Comparison of ENCODE assay signal across 14 mouse cellular contexts in the genomic region with DNA sequence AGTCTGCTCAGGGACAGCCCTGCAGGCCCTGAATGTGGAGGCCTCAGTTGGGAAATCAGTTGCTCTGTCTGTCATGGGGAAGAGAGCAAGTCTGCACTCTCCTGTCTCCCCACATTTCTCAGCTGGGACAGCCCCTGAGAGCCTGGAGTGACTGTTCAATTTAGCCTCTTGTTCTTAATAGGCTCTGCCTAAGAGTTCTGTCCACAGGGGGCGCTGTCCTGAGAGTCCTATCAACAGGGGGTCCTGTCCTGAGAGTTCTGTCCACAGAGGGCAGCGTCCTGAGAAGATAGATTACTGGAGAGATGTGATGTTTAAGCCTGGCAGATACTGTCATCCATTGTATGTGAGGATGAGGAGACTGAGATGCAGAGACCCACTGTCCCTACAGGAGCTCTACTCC. TPM values are rescaled to one million over a fixed set of nuclear protein-coding genes. Genes with fewer than 3 reads are reported as not detected.
DNase-seq lines count a peak whose midpoint lies in the region; ATAC-seq and TF ChIP-seq lines count a peak whose summit lies in the region.
"Had no signal": no experiment of that assay in that cellular context is flagged by ENCODE, and none has a peak within 500 bp of the region (broad histone marks: within the 10 kb centered on the region; RNA-seq: fewer than 3 reads in every experiment).

No protein-coding gene starts in this region.

- no peak overlapping the region for H3K27ac ChIP-seq in kidney, postnatal 0 days
- H3K27ac ChIP-seq in hindbrain, embryonic 12.5 days = no peak overlapping the region
- H3K27ac ChIP-seq: heart, embryonic 15.5 days; kidney, embryonic 15.5 days; neural tube, embryonic 13.5 days had no signal

- H3K9me3 ChIP-seq in kidney, postnatal 0 days (replicated peaks; ENCODE audit: low read length) = no peaks in the 10 kb centered on the region
- H3K9me3 ChIP-seq in hindbrain, embryonic 12.5 days (replicated peaks) = no peaks in the 10 kb centered on the region
- H3K9me3 ChIP-seq: heart, embryonic 15.5 days; kidney, embryonic 15.5 days; neural tube, embryonic 13.5 days had no signal

- WGBS in kidney, postnatal 0 days = 18% methylated on average over 2 of the region's 2 CpGs
- WGBS in hindbrain, embryonic 12.5 days = 11% methylated on average over 2 of the region's 2 CpGs

- peak; percentile 49 for DNase-seq in kidney, postnatal 0 days (ENCODE audit: low spot score)
- DNase-seq in kidney, adult 9 months = no peak
- DNase-seq in 3T3-L1 (ENCODE audit: low read depth, low spot score) = peak; percentile 40
- peak; percentile 51 to 52 for DNase-seq in B cell, adult 2 months
- DNase-seq in natural killer cell, adult 2 months (ENCODE audit: low spot score in 2 of 2) = no peak
- DNase-seq in heart, adult 11 months = no peak
- DNase-seq: left cerebral cortex, postnatal 4 days had no signal

- no peak overlapping the region for H3K4me2 ChIP-seq in kidney, postnatal 0 days (ENCODE audit: low read length)
- H3K4me2 ChIP-seq in hindbrain, embryonic 12.5 days (replicated peaks) = no peak overlapping the region
- H3K4me2 ChIP-seq: heart, embryonic 15.5 days; kidney, embryonic 15.5 days; neural tube, embryonic 13.5 days had no signal

- no peaks in the 10 kb centered on the region for H3K4me1 ChIP-seq in kidney, postnatal 0 days (replicated peaks; ENCODE audit: insufficient read depth, low read length)
- no peaks in the 10 kb centered on the region for H3K4me1 ChIP-seq in hindbrain, embryonic 12.5 days
- H3K4me1 ChIP-seq: heart, embryonic 15.5 days; neural tube, embryonic 13.5 days had no signal

- no peak for ATAC-seq in kidney, postnatal 0 days (replicated peaks; ENCODE audit: low FRiP score, low read depth)
- peak; percentile 34; the same call in 1 of the 2 replicates for ATAC-seq in granulocyte monocyte progenitor cell, adult 5-6 weeks (replicated peaks; ENCODE audit: poor library complexity, severe bottlenecking)
- no peak for ATAC-seq in hindbrain, embryonic 12.5 days (ENCODE audit: low FRiP score)

- peak; percentile 54 for TF ChIP-seq CTCF in kidney, postnatal 0 days (IDR thresholded peaks at IDR 0.05; ENCODE audit: low read depth)

- no peak overlapping the region for H3K4me3 ChIP-seq in kidney, postnatal 0 days (replicated peaks; ENCODE audit: low read depth, low read length)
- no peak overlapping the region for H3K4me3 ChIP-seq in hindbrain, embryonic 12.5 days
- H3K4me3 ChIP-seq: heart, embryonic 15.5 days; kidney, embryonic 15.5 days; megakaryocyte, embryonic 14.5 days; neural tube, embryonic 13.5 days had no signal

- no peaks in the 10 kb centered on the region for H3K27me3 ChIP-seq in kidney, postnatal 0 days (ENCODE audit: insufficient read depth, low read length)
- H3K27me3 ChIP-seq in hindbrain, embryonic 12.5 days = no peaks in the 10 kb centered on the region
- H3K27me3 ChIP-seq: heart, embryonic 15.5 days; kidney, embryonic 15.5 days; neural tube, embryonic 13.5 days had no signal

- H3K9ac ChIP-seq in kidney, postnatal 0 days (ENCODE audit: low read depth, low read length) = no peak overlapping the region
- H3K9ac ChIP-seq in hindbrain, embryonic 12.5 days = no peak overlapping the region
- H3K9ac ChIP-seq: heart, embryonic 15.5 days; kidney, embryonic 15.5 days; neural tube, embryonic 13.5 days had no signal

- H3K36me3 ChIP-seq in kidney, postnatal 0 days (ENCODE audit: insufficient read depth, low read length) = no peaks in the 10 kb centered on the region
- H3K36me3 ChIP-seq in hindbrain, embryonic 12.5 days = no peaks in the 10 kb centered on the region
- H3K36me3 ChIP-seq: heart, embryonic 15.5 days; kidney, embryonic 15.5 days; neural tube, embryonic 13.5 days had no signal

RNA-seq across cellular contexts. Expression of gene Aldh3b3, which starts 4.0 kb away (rescaled TPM):
- polyA plus RNA-seq in kidney, postnatal 0 days (2015; fragmentation: Nextera tagmentation; extraction: Ambion mirVana) = 0.07 TPM in 1 of 2 replicates, not detected in the other
- total RNA-seq in granulocyte monocyte progenitor cell, adult 5-6 weeks (2014; fragmentation: Nextera tagmentation) = not detected in 2 replicates
- total RNA-seq in granulocyte monocyte progenitor cell, adult 5-6 weeks (2017) = not detected in 2 replicates
- polyA plus RNA-seq in hindbrain, embryonic 12.5 days (2016; fragmentation: Nextera tagmentation; extraction: Ambion mirVana) = not detected in 2 replicates
- total RNA-seq: left cerebral cortex, postnatal 4 days had no signal
- polyA plus RNA-seq: heart, embryonic 15.5 days; kidney, embryonic 15.5 days; neural tube, embryonic 13.5 days had no signal

RNA-seq across cellular contexts. Expression of gene Aldh3b2, which starts 9.7 kb away (rescaled TPM):
- polyA plus RNA-seq in kidney, postnatal 0 days (2015; fragmentation: Nextera tagmentation; extraction: Ambion mirVana) = 4.2 and 5.8 TPM in 2 replicates
- total RNA-seq in granulocyte monocyte progenitor cell, adult 5-6 weeks (2014; fragmentation: Nextera tagmentation) = not detected in 2 replicates
- 0.09 TPM in 1 of 2 replicates, not detected in the other for total RNA-seq in granulocyte monocyte progenitor cell, adult 5-6 weeks (2017)
- polyA plus RNA-seq in hindbrain, embryonic 12.5 days (2016; fragmentation: Nextera tagmentation; extraction: Ambion mirVana) = 0.96 and 1.2 TPM in 2 replicates

RNA-seq across cellular contexts. Expression of gene Acy3, which starts 23.9 kb away (rescaled TPM):
- 83.9 and 92.6 TPM in 2 replicates for polyA plus RNA-seq in kidney, postnatal 0 days (2015; fragmentation: Nextera tagmentation; extraction: Ambion mirVana)
- 4.1 and 6.4 TPM in 2 replicates for total RNA-seq in granulocyte monocyte progenitor cell, adult 5-6 weeks (2014; fragmentation: Nextera tagmentation)
- 0.73 and 4.0 TPM in 2 replicates for total RNA-seq in granulocyte monocyte progenitor cell, adult 5-6 weeks (2017)
- polyA plus RNA-seq in hindbrain, embryonic 12.5 days (2016; fragmentation: Nextera tagmentation; extraction: Ambion mirVana) = 2.4 and 2.6 TPM in 2 replicates

RNA-seq across cellular contexts. Expression of gene Unc93b1, which starts 27.5 kb away (rescaled TPM):
- 24.2 and 25.5 TPM in 2 replicates for polyA plus RNA-seq in kidney, postnatal 0 days (2015; fragmentation: Nextera tagmentation; extraction: Ambion mirVana)
- 162 and 191 TPM in 2 replicates for total RNA-seq in granulocyte monocyte progenitor cell, adult 5-6 weeks (2014; fragmentation: Nextera tagmentation)
- 205 and 220 TPM in 2 replicates for total RNA-seq in granulocyte monocyte progenitor cell, adult 5-6 weeks (2017)
- 8.1 and 8.5 TPM in 2 replicates for polyA plus RNA-seq in hindbrain, embryonic 12.5 days (2016; fragmentation: Nextera tagmentation; extraction: Ambion mirVana)

RNA-seq across cellular contexts. Expression of gene Tbx10, which starts 30.1 kb away (rescaled TPM):
- 2.4 and 2.8 TPM in 2 replicates for polyA plus RNA-seq in kidney, postnatal 0 days (2015; fragmentation: Nextera tagmentation; extraction: Ambion mirVana)
- not detected in 2 replicates for total RNA-seq in granulocyte monocyte progenitor cell, adult 5-6 weeks (2014; fragmentation: Nextera tagmentation)
- not detected in 2 replicates for total RNA-seq in granulocyte monocyte progenitor cell, adult 5-6 weeks (2017)
- 0.35 and 0.47 TPM in 2 replicates for polyA plus RNA-seq in hindbrain, embryonic 12.5 days (2016; fragmentation: Nextera tagmentation; extraction: Ambion mirVana)
- total RNA-seq: left cerebral cortex, postnatal 4 days had no signal
- polyA plus RNA-seq: heart, embryonic 15.5 days; neural tube, embryonic 13.5 days; spleen, adult 2 months had no signal

Comparison
In these comparisons a context has a peak if more than half of its experiments do, and no peak if none do; other contexts are left out.
1. DNase-seq: peak in kidney, postnatal 0 days (single experiment), 3T3-L1 (single experiment) and B cell, adult 2 months (2 of 2); none in kidney, adult 9 months (single experiment), natural killer cell, adult 2 months (0 of 2) and heart, adult 11 months (single experiment).
2. RNA of gene Acy3, which starts 23.9 kb away (polyA plus RNA-seq): 83.9 to 92.6 TPM in kidney, postnatal 0 days; 2.4 to 2.6 TPM in hindbrain, embryonic 12.5 days; every median in the first group is over 10 times any median in the second.